Mouse (Mus musculus) cortical plate, adult 2 months (tissue): ENCODE results near the gene Gas2l1. TPM values are rescaled to one million over a fixed set of nuclear protein-coding genes. Genes with fewer than 3 reads are reported as not detected.

Experiments
- H3K27ac ChIP-seq: fragments of 200-500 bp; 2 replicates; pipeline ENCODE4 v1.5.1; 2012; ENCODE audit warnings: low read length, control low read depth, inconsistent platforms; ENCODE audit not compliant: insufficient read depth
- H3K4me1 ChIP-seq: fragments of 200-500 bp; 2 replicates; pipeline ENCODE4 v1.6.1; 2011; ENCODE audit warnings: low read length; ENCODE audit not compliant: control insufficient read depth, insufficient read depth
- H3K4me3 ChIP-seq: fragments of 200-500 bp; 2 replicates; pipeline ENCODE4 v1.5.1; 2011; ENCODE audit warnings: mild to moderate bottlenecking, low read length, control low read depth; ENCODE audit not compliant: insufficient read depth
- CTCF ChIP-seq: fragments of 200-500 bp; IDR thresholded peaks from 2 replicates; pipeline ENCODE4 v1.5.1; 2011; ENCODE audit warnings: mild to moderate bottlenecking, control low read depth, low read length; ENCODE audit not compliant: insufficient read depth; ENCODE audit errors: extremely low read depth
- POLR2A ChIP-seq: fragments of 200-500 bp; IDR thresholded peaks from 2 replicates; pipeline ENCODE4 v1.6.1; 2011; ENCODE audit warnings: mild to moderate bottlenecking, low read length, control low read depth; ENCODE audit not compliant: insufficient read depth; ENCODE audit errors: extremely low read depth
- polyA plus RNA-seq: library from polyadenylated mRNA; depleted of rRNA; stranded (reverse); fragments of >200 nt; gene quantifications from 2 replicates; pipeline ENCODE4 v1.2.3, GENCODE M21; 2012; rRNA removed

Gene Gas2l1
- 91.6 and 98.8 TPM in 2 replicates for polyA plus RNA-seq

GRCm38 (mm10) chr11:5065056-5065821 is at the start of gene Gas2l1:
Gas2l1 (minus strand) TSS chr11:5065327.
- peak; percentile 69 for TF ChIP-seq CTCF
- TF ChIP-seq POLR2A = 0 out of 2 replicates have a peak, but pooled peaks have one; percentile 17
- peak within 1 kb of the TSS; percentile 45 for H3K4me3 ChIP-seq
- peak within 1 kb of the TSS; percentile 62 for H3K27ac ChIP-seq
- H3K4me1 ChIP-seq = no peaks in the 10 kb centered on the region; the same call in 1 of the 2 replicates

- H3K27ac ChIP-seq = no peak overlapping the region
- TF ChIP-seq CTCF = no peak
- TF ChIP-seq POLR2A = no peak
- H3K4me1 ChIP-seq = no peaks in the 10 kb centered on the region
- H3K4me3 ChIP-seq = no peak overlapping the region
Observed at GRCm38 (mm10) chr11:5113645-5114044, 48.5 kb upstream of the Gas2l1 start.

GRCm38 (mm10) chr11:5109441-5109840 is 44.3 kb upstream of the Gas2l1 start:
- no peak for TF ChIP-seq CTCF
- no peak for TF ChIP-seq POLR2A

GRCm38 (mm10) chr11:5103986-5104509 is 38.9 kb upstream of the Gas2l1 start:
- H3K4me1 ChIP-seq = peaks cover 4% of the 10 kb centered on the region; the same call in 1 of the 2 replicates
- H3K4me3 ChIP-seq = no peak overlapping the region
- TF ChIP-seq CTCF (no peak), POLR2A (no peak)
- no peak overlapping the region for H3K27ac ChIP-seq

More at GRCm38 (mm10) chr11:5109441-5109840, 44.3 kb upstream of the Gas2l1 start:
- no peak overlapping the region for H3K4me3 ChIP-seq
- no peak overlapping the region for H3K27ac ChIP-seq
- H3K4me1 ChIP-seq = no peaks in the 10 kb centered on the region

GRCm38 (mm10) chr11:5102384-5102783 is 37.3 kb upstream of the Gas2l1 start:
- Histone ChIP-seq H3K27ac (no peak overlapping the region), H3K4me3 (no peak overlapping the region), H3K4me1 (peaks cover 4% of the 10 kb centered on the region; the same call in 1 of the 2 replicates)
- no peak for TF ChIP-seq POLR2A

- H3K4me1 ChIP-seq = peaks cover 4% of the 10 kb centered on the region; the same call in 1 of the 2 replicates
- TF ChIP-seq POLR2A (no peak), CTCF (no peak)
- no peak overlapping the region for H3K4me3 ChIP-seq
- no peak overlapping the region for H3K27ac ChIP-seq
Observed at GRCm38 (mm10) chr11:5101641-5102040, 36.5 kb upstream of the Gas2l1 start.

GRCm38 (mm10) chr11:5100801-5101200 is 35.7 kb upstream of the Gas2l1 start:
- TF ChIP-seq CTCF (no peak), POLR2A (no peak)
- Histone ChIP-seq H3K4me1 (peaks cover 4% of the 10 kb centered on the region; the same call in 1 of the 2 replicates), H3K27ac (no peak overlapping the region), H3K4me3 (no peak overlapping the region; the same call in 1 of the 2 replicates)

- H3K4me1 ChIP-seq = peaks cover 4% of the 10 kb centered on the region; the same call in 1 of the 2 replicates
- TF ChIP-seq POLR2A (no peak), CTCF (no peak)
- peak overlapping the region; percentile 61 for H3K4me3 ChIP-seq
- H3K27ac ChIP-seq = no peak overlapping the region
Observed at GRCm38 (mm10) chr11:5100283-5100682, 35.2 kb upstream of the Gas2l1 start.

GRCm38 (mm10) chr11:5099576-5100183 is 34.6 kb upstream of the Gas2l1 start:
- TF ChIP-seq POLR2A (peak; percentile 91), CTCF (no peak)
- Histone ChIP-seq H3K27ac (peak overlapping the region; percentile 72), H3K4me1 (peaks cover 4% of the 10 kb centered on the region; the same call in 1 of the 2 replicates), H3K4me3 (peak overlapping the region; percentile 61)
